Mouse (Mus musculus): ENCODE measurements around the gene Fgf9. TPM values are rescaled to one million over a fixed set of nuclear protein-coding genes. Genes with fewer than 3 reads are reported as not detected.
A peak's percentile ranks its signal among the peaks of the same experiment; 100 is the strongest.

Gene Fgf9
- polyA plus RNA-seq, 1 experiment = 0.11 TPM

DNA sequence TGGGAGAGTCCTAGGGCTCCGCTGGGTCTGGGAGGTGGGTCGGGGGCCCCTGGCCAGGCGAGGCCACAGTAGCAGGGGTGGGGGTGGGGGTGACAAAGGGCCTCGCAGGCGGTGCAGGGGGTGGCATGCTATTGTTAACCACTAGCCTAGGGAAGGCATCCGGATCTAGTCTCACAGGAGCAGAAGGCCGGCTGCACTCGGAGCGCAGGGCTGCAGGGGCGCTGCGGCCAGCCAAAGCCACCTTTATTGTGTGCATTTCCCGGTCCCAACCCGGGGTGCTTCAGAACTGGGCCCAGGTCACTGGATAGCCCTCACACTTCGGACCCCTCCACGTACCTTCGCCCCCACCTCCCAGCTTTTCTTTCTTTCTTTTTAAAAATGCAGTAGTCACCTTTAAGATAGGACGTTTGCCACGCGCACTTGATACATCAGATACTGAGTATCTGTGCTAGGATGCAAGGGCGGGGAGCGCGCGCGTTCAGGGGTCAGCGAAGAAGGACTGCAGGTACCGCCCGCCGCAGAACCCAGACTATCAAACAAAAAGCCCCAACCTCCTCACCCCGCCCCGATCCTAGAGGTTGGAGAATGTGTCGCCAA lies 5.2 kb downstream of the Fgf9 start:
- peaks cover 3% of the 10 kb centered on the region for H3K27me3 ChIP-seq (ENCODE audit: control insufficient read depth, insufficient read depth, low read length)
- no peak overlapping the region for H3K27ac ChIP-seq (ENCODE audit: control insufficient read depth, insufficient read depth, low read depth, low read length)

DNA sequence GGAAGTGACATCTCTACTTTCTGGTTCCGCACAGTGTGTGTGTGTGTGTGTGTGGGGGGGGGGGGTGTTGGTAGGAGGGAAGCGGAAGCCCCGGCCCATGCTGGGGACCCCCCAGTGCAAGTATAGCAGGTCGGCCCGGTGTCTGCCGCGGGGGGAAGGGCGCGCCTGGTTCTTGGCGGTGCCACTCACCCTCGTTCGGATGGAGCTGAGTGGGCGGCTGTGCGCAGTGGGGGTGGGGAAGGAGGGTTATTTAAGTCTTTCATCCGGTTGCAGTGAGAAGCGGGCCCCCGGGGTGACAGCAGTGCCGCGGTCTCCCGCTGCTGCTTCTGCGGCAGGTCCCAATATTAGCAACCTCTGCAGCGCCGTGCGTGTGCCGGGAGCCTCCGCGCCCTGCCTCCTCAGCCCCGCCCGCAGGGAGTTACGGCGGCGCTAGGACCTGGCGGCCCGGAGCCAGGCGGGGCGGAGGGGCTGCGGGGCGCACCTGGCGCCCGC lies 5.7 kb downstream of the Fgf9 start:
- H3K4me1 ChIP-seq (ENCODE audit: control insufficient read depth, insufficient read depth, low read length) = peaks cover 33% of the 10 kb centered on the region
- peaks cover 3% of the 10 kb centered on the region for H3K27me3 ChIP-seq (ENCODE audit: control insufficient read depth, insufficient read depth, low read length)
- TF ChIP-seq POLR2A (IDR thresholded peaks at IDR 0.05; ENCODE audit: control insufficient read depth, low read depth, low read length) (no peak), CTCF (IDR thresholded peaks at IDR 0.05; ENCODE audit: control insufficient read depth, insufficient read depth, insufficient replicate concordance, low read depth, low read length) (no peak)
- H3K27ac ChIP-seq (ENCODE audit: control insufficient read depth, insufficient read depth, low read depth, low read length) = no peak overlapping the region
- H3K4me3 ChIP-seq (ENCODE audit: control insufficient read depth, low read depth, low read length) = peak overlapping the region; percentile 3
- H3K36me3 ChIP-seq (ENCODE audit: control insufficient read depth, insufficient read depth, low read length) = no peaks in the 10 kb centered on the region

More for the DNA sequence above, 5.2 kb downstream of the Fgf9 start:
- no peaks in the 10 kb centered on the region for H3K36me3 ChIP-seq (ENCODE audit: control insufficient read depth, insufficient read depth, low read length)
- H3K4me1 ChIP-seq (ENCODE audit: control insufficient read depth, insufficient read depth, low read length) = peaks cover 36% of the 10 kb centered on the region
- H3K4me3 ChIP-seq (ENCODE audit: control insufficient read depth, low read depth, low read length) = peak overlapping the region; percentile 49
- TF ChIP-seq POLR2A (IDR thresholded peaks at IDR 0.05; ENCODE audit: control insufficient read depth, low read depth, low read length) (no peak), CTCF (IDR thresholded peaks at IDR 0.05; ENCODE audit: control insufficient read depth, insufficient read depth, insufficient replicate concordance, low read depth, low read length) (no peak)

GRCm38 (mm10) chr14:58076726-58077255 lies 6.4 kb downstream of the Fgf9 start:
- Histone ChIP-seq H3K36me3 (ENCODE audit: control insufficient read depth, insufficient read depth, low read length) (no peaks in the 10 kb centered on the region), H3K27me3 (ENCODE audit: control insufficient read depth, insufficient read depth, low read length) (peaks cover 3% of the 10 kb centered on the region), H3K4me1 (ENCODE audit: control insufficient read depth, insufficient read depth, low read length) (peaks cover 28% of the 10 kb centered on the region), H3K4me3 (ENCODE audit: control insufficient read depth, low read depth, low read length) (peak overlapping the region; percentile 3), H3K27ac (ENCODE audit: control insufficient read depth, insufficient read depth, low read depth, low read length) (no peak overlapping the region)
- no peak for TF ChIP-seq POLR2A (IDR thresholded peaks at IDR 0.05; ENCODE audit: control insufficient read depth, low read depth, low read length)
- TF ChIP-seq CTCF (IDR thresholded peaks at IDR 0.05; ENCODE audit: control insufficient read depth, insufficient read depth, insufficient replicate concordance, low read depth, low read length) = no peak

DNA sequence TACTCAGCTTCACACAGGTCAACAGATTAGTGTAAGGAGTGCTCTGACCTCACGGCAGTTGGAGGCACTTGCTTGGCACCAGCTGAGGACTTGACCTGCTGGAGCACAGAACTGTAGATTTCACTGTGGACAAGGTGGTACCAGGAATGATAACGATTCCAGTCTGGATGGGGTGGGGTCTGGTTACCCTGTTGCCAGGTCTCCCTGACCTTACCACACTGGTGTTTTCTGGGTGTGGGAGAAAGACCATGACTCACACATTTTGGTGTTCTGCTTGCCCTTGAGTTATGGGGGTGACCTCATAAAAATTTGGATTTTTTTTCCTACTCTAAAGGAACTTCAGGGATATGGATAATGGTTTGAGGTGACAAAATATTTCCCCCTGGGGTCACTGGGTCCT lies 9.1 kb downstream of the Fgf9 start:
- Histone ChIP-seq H3K27ac (ENCODE audit: control insufficient read depth, insufficient read depth, low read depth, low read length) (no peak overlapping the region), H3K36me3 (ENCODE audit: control insufficient read depth, insufficient read depth, low read length) (no peaks in the 10 kb centered on the region), H3K4me3 (ENCODE audit: control insufficient read depth, low read depth, low read length) (no peak overlapping the region), H3K4me1 (ENCODE audit: control insufficient read depth, insufficient read depth, low read length) (peaks cover 20% of the 10 kb centered on the region), H3K27me3 (ENCODE audit: control insufficient read depth, insufficient read depth, low read length) (peaks cover 3% of the 10 kb centered on the region)
- TF ChIP-seq CTCF (IDR thresholded peaks at IDR 0.05; ENCODE audit: control insufficient read depth, insufficient read depth, insufficient replicate concordance, low read depth, low read length) (no peak), POLR2A (IDR thresholded peaks at IDR 0.05; ENCODE audit: control insufficient read depth, low read depth, low read length) (no peak)

- TF ChIP-seq CTCF (IDR thresholded peaks at IDR 0.05; ENCODE audit: control insufficient read depth, insufficient read depth, insufficient replicate concordance, low read depth, low read length) = no peak
- no peak for TF ChIP-seq POLR2A (IDR thresholded peaks at IDR 0.05; ENCODE audit: control insufficient read depth, low read depth, low read length)
- no peak overlapping the region for H3K27ac ChIP-seq (ENCODE audit: control insufficient read depth, insufficient read depth, low read depth, low read length)
- H3K4me3 ChIP-seq (ENCODE audit: control insufficient read depth, low read depth, low read length) = no peak overlapping the region
- H3K27me3 ChIP-seq (ENCODE audit: control insufficient read depth, insufficient read depth, low read length) = no peaks in the 10 kb centered on the region
- no peaks in the 10 kb centered on the region for H3K36me3 ChIP-seq (ENCODE audit: control insufficient read depth, insufficient read depth, low read length)
- no peaks in the 10 kb centered on the region for H3K4me1 ChIP-seq (ENCODE audit: control insufficient read depth, insufficient read depth, low read length)
Observed at GRCm38 (mm10) chr14:58081955-58082354, 11.6 kb downstream of the Fgf9 start.

GRCm38 (mm10) chr14:58084240-58084639 lies 13.9 kb downstream of the Fgf9 start:
- no peaks in the 10 kb centered on the region for H3K27me3 ChIP-seq (ENCODE audit: control insufficient read depth, insufficient read depth, low read length)
- TF ChIP-seq POLR2A (IDR thresholded peaks at IDR 0.05; ENCODE audit: control insufficient read depth, low read depth, low read length) = no peak
- no peak overlapping the region for H3K27ac ChIP-seq (ENCODE audit: control insufficient read depth, insufficient read depth, low read depth, low read length)
- H3K4me1 ChIP-seq (ENCODE audit: control insufficient read depth, insufficient read depth, low read length) = no peaks in the 10 kb centered on the region
- no peak overlapping the region for H3K4me3 ChIP-seq (ENCODE audit: control insufficient read depth, low read depth, low read length)
- H3K36me3 ChIP-seq (ENCODE audit: control insufficient read depth, insufficient read depth, low read length) = no peaks in the 10 kb centered on the region

DNA sequence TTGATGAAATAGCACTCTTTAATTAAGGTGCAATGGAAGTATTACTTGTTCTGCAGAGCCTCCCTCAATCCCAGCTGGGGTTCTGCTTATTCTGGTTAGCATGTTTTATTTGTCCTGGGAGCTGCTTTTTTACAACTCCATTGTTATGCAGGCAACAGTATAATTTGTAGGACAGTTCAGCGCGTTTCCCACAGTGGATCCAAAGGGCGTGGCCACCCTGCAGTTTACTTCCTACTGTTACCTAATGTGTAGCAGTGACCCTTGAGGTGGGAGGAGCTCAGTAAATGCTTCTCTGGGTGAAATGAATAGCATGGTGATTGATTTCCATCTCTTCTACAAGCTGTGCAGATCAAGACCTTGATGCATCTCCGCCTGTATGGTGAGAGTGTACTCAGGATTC lies 17.0 kb downstream of the Fgf9 start:
- TF ChIP-seq POLR2A (IDR thresholded peaks at IDR 0.05; ENCODE audit: control insufficient read depth, low read depth, low read length) (no peak), CTCF (IDR thresholded peaks at IDR 0.05; ENCODE audit: control insufficient read depth, insufficient read depth, insufficient replicate concordance, low read depth, low read length) (no peak)
- H3K27me3 ChIP-seq (ENCODE audit: control insufficient read depth, insufficient read depth, low read length) = no peaks in the 10 kb centered on the region
- H3K4me1 ChIP-seq (ENCODE audit: control insufficient read depth, insufficient read depth, low read length) = no peaks in the 10 kb centered on the region
- H3K36me3 ChIP-seq (ENCODE audit: control insufficient read depth, insufficient read depth, low read length) = no peaks in the 10 kb centered on the region
- no peak overlapping the region for H3K27ac ChIP-seq (ENCODE audit: control insufficient read depth, insufficient read depth, low read depth, low read length)
- H3K4me3 ChIP-seq (ENCODE audit: control insufficient read depth, low read depth, low read length) = no peak overlapping the region

Data from testis, adult 2 months (tissue).